Mouse (Mus musculus): ENCODE results near the gene AL731706.1.

Gene AL731706.1

DNA sequence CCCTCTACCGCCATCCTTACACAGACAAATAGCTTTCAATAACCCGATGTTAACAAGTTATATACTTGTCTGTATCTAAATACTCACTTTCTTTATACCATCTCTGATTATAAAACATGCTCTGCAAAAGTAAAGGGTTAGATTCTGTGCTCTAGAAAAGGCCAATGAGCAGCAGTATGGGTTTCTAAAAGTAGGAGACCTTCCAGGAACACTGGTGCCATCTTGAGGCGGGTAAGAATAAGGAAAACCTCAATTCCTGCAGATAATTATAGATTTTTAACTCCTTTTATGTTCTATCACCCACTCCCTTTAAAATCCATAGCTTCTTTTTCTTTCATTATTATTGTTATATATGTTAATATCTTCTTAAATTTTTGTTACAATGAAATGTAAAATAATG, 55.3 kb downstream of the AL731706.1 start:
- no peak for DNase-seq (ENCODE audit: low read depth, low spot score)

DNA sequence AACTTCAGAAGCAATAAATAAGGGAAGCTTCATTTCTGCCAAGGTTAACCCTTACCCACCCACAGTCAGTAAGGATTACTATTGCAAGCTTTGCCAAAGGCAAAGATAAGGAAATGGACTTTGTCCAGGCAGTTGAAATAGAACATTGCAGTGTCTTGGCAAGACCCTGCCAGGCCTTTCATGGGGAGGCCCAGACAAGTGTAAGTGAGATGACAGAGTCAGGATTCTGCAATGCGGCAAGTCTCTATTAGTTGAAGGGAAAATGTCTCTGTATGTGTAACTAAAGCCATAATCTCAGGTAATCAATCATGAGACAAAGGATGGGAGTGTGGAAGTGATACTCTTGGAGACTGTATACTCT, 56.5 kb downstream of the AL731706.1 start:
- DNase-seq (ENCODE audit: low read depth, low spot score), result no peak

DNA sequence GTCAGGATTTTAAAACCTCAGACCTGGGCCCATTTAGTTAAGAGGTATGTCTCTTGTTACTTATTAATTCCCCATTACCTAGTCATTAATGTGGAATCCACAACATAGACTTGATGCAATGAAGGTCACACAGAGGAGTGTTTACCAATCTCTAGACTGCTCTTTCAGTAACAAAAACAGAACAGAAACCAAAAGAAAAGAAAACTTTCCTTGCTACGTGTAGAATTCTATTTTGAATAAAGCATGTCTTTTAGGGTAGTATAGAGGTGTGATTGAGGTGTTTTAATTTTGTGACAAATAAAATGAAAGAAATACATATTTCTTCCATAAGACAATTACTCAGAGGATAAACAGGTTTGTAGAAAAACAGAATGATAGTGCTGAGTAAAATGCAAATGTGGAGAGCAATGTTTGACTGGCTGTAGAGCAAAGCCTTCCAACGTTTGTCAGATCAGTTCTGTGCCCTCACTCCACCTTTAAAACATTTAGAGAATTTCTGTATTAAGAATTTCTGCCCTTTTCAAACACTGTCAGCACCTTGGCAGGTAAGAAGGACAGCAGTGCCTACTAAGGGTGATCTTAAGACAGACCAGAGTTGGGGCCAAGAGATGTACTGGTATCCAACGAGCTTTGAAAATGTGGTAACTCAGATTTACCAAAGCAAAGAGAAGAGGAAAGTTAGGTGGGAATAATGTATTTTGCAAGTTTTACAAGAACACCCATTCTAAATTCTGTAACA, 57.0 kb downstream of the AL731706.1 start:
- no peak for DNase-seq (ENCODE audit: low read depth, low spot score)

DNA sequence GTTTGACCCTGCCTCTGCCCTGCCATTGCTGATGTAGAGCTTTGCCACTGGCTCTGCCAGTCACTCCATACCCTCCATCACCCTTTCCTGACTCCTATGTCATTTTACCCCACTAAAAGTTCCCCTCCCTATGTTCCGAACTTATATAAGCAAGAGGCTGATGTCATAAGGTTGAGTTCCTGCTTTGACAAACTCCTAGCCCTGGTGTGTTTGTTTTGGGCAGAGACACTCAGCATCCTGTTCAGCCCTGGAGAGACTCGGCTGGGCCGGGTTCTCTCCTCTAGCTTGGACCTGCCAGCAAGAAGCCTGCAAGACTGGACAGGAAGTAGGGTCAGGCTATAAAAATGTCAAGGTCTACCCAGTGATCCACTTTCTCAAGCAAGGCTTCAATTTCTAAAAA, 58.3 kb downstream of the AL731706.1 start:
- no peak for DNase-seq (ENCODE audit: low read depth, low spot score)

Data from CD4-positive helper T cell, adult 2 months (primary cell).